Mouse (Mus musculus) heart, postnatal 0 days (tissue): ENCODE results near the gene Ncln.

ENCODE experiments used
- CTCF ChIP-seq: IDR thresholded peaks from 2 replicates; pipeline ENCODE4 v1.5.1; 2016; ENCODE audit warnings: antibody characterized with exemption, control low read depth, low read depth
- EP300 ChIP-seq: IDR thresholded peaks from 2 replicates; pipeline ENCODE4 v1.6.1; 2016; ENCODE audit warnings: antibody characterized with exemption, low read depth

DNA sequence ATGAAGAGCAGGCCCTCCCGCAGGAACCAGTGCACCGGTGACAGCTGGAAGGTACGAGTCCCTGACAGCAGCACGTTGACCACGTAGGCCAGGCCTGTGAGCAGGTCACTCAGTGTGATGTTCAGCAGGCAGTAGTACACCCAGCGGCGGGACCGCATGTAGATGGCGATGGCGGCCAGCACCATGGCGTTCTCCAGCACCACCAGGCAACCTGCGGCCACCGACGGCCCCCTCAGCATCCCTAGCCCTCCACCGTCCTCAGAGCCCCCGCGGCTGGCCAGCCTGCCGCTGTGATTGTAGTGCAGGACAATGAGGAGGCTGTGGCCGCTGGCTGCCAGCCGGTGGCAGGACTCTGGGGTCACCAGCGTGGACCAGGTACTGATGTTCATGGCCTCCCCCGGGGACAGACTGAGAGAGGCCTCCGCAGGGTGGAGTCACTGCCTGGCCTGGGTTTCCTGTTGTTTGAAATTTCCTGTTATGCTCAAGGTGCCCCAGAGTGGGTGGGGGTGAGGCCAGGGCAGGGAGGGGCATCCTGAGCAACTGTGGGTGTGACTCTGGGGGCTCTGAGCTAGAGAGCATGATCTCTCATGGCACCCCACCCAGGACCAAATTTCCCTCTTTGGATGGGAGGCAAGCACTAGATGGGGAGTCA is 3.2 kb upstream of the Ncln start:
- TF ChIP-seq CTCF = no peak
- no peak for TF ChIP-seq EP300
